Mouse (Mus musculus) kidney, postnatal 0 days (tissue): Measurements from ENCODE around the gene A130010J15Rik. TPM values are rescaled to one million over a fixed set of nuclear protein-coding genes. Genes with fewer than 3 reads are reported as not detected.
A peak's percentile ranks its signal among the peaks of the same experiment; 100 is the strongest.

Experiments
- ATAC-seq: fragments of 200-750 bp; cut with Nextera tagmentation; replicated peaks from 2 replicates; pipeline ENCODE4 v1.8.0; 2017; ENCODE audit warnings: low read depth, moderate number of reproducible peaks, moderate TSS enrichment, moderate library complexity; ENCODE audit not compliant: low FRiP score
- DNase-seq: peaks from one replicate; pipeline ENCODE4 v3.0.0-alpha.2; 2016; ENCODE audit warnings: low spot score
- H3K27ac ChIP-seq: fragments of 300-500 bp; sonication (generic); 2 replicates; pipeline ENCODE4 v1.5.1; 2014; ENCODE audit warnings: mild to moderate bottlenecking
- H3K27me3 ChIP-seq: fragments of 300-500 bp; sonication (generic); 2 replicates; pipeline ENCODE4 v1.6.1; 2014; ENCODE audit warnings: low read length, mixed read lengths; ENCODE audit not compliant: insufficient read depth
- H3K36me3 ChIP-seq: fragments of 300-500 bp; sonication (generic); 2 replicates; pipeline ENCODE4 v1.6.1; 2014; ENCODE audit warnings: low read length, mixed read lengths; ENCODE audit not compliant: insufficient read depth
- H3K4me1 ChIP-seq: fragments of 300-500 bp; sonication (generic); replicated peaks from 2 replicates; pipeline ENCODE4 v1.6.1; 2014; ENCODE audit warnings: antibody characterized with exemption, low read length, mixed read lengths; ENCODE audit not compliant: insufficient read depth
- H3K4me2 ChIP-seq: fragments of 300-500 bp; sonication (generic); 2 replicates; pipeline ENCODE4 v1.6.1; 2014; ENCODE audit warnings: mild to moderate bottlenecking, low read length, moderate library complexity, mixed read lengths
- H3K4me3 ChIP-seq: fragments of 300-500 bp; sonication (generic); replicated peaks from 2 replicates; pipeline ENCODE4 v1.5.1; 2014; ENCODE audit warnings: low read depth, low read length
- H3K9ac ChIP-seq: fragments of 300-500 bp; sonication (generic); 2 replicates; pipeline ENCODE4 v1.6.1; 2014; ENCODE audit warnings: low read depth, low read length
- H3K9me3 ChIP-seq: fragments of 300-500 bp; sonication (generic); replicated peaks from 2 replicates; pipeline ENCODE4 v1.6.1; 2016; ENCODE audit warnings: low read length, inconsistent platforms, mixed read lengths
- CTCF ChIP-seq: IDR thresholded peaks from 2 replicates; pipeline ENCODE4 v1.5.1; 2016; ENCODE audit warnings: antibody characterized with exemption, low read depth, mild to moderate bottlenecking, moderate library complexity
- WGBS: fragments of 180-500 bp; shearing (Covaris S2); extraction: QIAGEN DNeasy Blood & Tissue Kit; methylation state at CpG from one replicate; pipeline ENCODE4 v1.1.7; 2014; 5-methylcytosine and 5-hydroxymethylcytosine counted together
- polyA plus RNA-seq: library from polyadenylated mRNA; unstranded; fragments of >200 nt; fragmentation: Nextera tagmentation; extraction: Ambion mirVana; gene quantifications from 2 replicates; pipeline ENCODE4 v1.2.1, GENCODE M21; 2015

The A130010J15Rik gene
- polyA plus RNA-seq, 1 experiment from 2014 or later: 10.7 TPM

- peak within 1 kb of the TSS; percentile 81 for H3K4me3 ChIP-seq
- peak; percentile 99 for TF ChIP-seq CTCF
- H3K4me1 ChIP-seq: no peaks in the 10 kb centered on the region
- peak within 1 kb of the TSS; percentile 80 for H3K9ac ChIP-seq
- under 1% methylated on average over 61 of the region's 61 CpGs for WGBS
- no peaks in the 10 kb centered on the region for H3K9me3 ChIP-seq
- peak within 1 kb of the TSS; percentile 43; the same call in 1 of the 2 replicates for H3K27ac ChIP-seq
- H3K4me2 ChIP-seq: peak within 1 kb of the TSS; percentile 80
- no peaks in the 10 kb centered on the region for H3K36me3 ChIP-seq
- H3K27me3 ChIP-seq: no peaks in the 10 kb centered on the region
- DNase-seq: peak; percentile 99
- ATAC-seq: peak; percentile 89
Measured at GRCm38 (mm10) chr1:193129786-193130455, 37.9 kb upstream of the A130010J15Rik start, which contains the start of gene Diexf. Diexf (minus strand) TSS chr1:193130272.

GRCm38 (mm10) chr1:193130456-193130825 is 37.4 kb upstream of the A130010J15Rik start:
- DNase-seq (no peak), ATAC-seq (peak; percentile 18; the same call in 1 of the 2 replicates)
- no peak overlapping the region for H3K27ac ChIP-seq
- no peaks in the 10 kb centered on the region for H3K36me3 ChIP-seq
- TF ChIP-seq CTCF: no peak
- peak overlapping the region; percentile 81 for H3K4me3 ChIP-seq
- 31% methylated on average over 11 of the region's 11 CpGs for WGBS
- H3K4me2 ChIP-seq: peak overlapping the region; percentile 59
- H3K9me3 ChIP-seq: no peaks in the 10 kb centered on the region
- H3K4me1 ChIP-seq: no peaks in the 10 kb centered on the region
- 0 out of 2 replicates have a peak overlapping the region, but pooled peaks have one; percentile 25 for H3K9ac ChIP-seq
- H3K27me3 ChIP-seq: no peaks in the 10 kb centered on the region

GRCm38 (mm10) chr1:193130839-193131238 is 37.0 kb upstream of the A130010J15Rik start:
- Histone ChIP-seq H3K4me2 (peak overlapping the region; percentile 59), H3K27ac (no peak overlapping the region), H3K4me3 (peak overlapping the region; percentile 81), H3K27me3 (no peaks in the 10 kb centered on the region), H3K36me3 (no peaks in the 10 kb centered on the region), H3K4me1 (no peaks in the 10 kb centered on the region), H3K9me3 (no peaks in the 10 kb centered on the region), H3K9ac (no peak overlapping the region)
- TF ChIP-seq CTCF: no peak
- 59% methylated on average over 8 of the region's 8 CpGs for WGBS
- no peak for ATAC-seq
- no peak for DNase-seq

GRCm38 (mm10) chr1:193131311-193131948 is 36.4 kb upstream of the A130010J15Rik start:
- TF ChIP-seq CTCF: no peak
- H3K36me3 ChIP-seq: no peaks in the 10 kb centered on the region
- H3K4me3 ChIP-seq: no peak overlapping the region
- DNase-seq (no peak), ATAC-seq (no peak)
- H3K9me3 ChIP-seq: no peaks in the 10 kb centered on the region
- no peak overlapping the region for H3K27ac ChIP-seq
- 36% methylated on average over 6 of the region's 6 CpGs for WGBS
- H3K27me3 ChIP-seq: no peaks in the 10 kb centered on the region
- H3K4me1 ChIP-seq: no peaks in the 10 kb centered on the region
- H3K4me2 ChIP-seq: no peak overlapping the region
- no peak overlapping the region for H3K9ac ChIP-seq

- Histone ChIP-seq H3K36me3 (no peaks in the 10 kb centered on the region), H3K4me2 (no peak overlapping the region), H3K4me1 (no peaks in the 10 kb centered on the region), H3K27me3 (no peaks in the 10 kb centered on the region), H3K27ac (no peak overlapping the region), H3K4me3 (no peak overlapping the region), H3K9ac (no peak overlapping the region), H3K9me3 (no peaks in the 10 kb centered on the region)
- no peak for ATAC-seq
- TF ChIP-seq CTCF: no peak
- no peak for DNase-seq
Measured at GRCm38 (mm10) chr1:193132385-193132784, 35.5 kb upstream of the A130010J15Rik start.

- DNase-seq (no peak), ATAC-seq (no peak)
- no peak overlapping the region for H3K4me3 ChIP-seq
- H3K4me1 ChIP-seq: no peaks in the 10 kb centered on the region
- H3K27me3 ChIP-seq: no peaks in the 10 kb centered on the region
- no peaks in the 10 kb centered on the region for H3K9me3 ChIP-seq
- TF ChIP-seq CTCF: peak; percentile 40; the same call in 1 of the 2 replicates
- WGBS: 87% methylated on average over 1 of the region's 1 CpGs
- no peaks in the 10 kb centered on the region for H3K36me3 ChIP-seq
- no peak overlapping the region for H3K9ac ChIP-seq
- H3K4me2 ChIP-seq: no peak overlapping the region
- H3K27ac ChIP-seq: no peak overlapping the region
Measured at GRCm38 (mm10) chr1:193133726-193134125, 34.1 kb upstream of the A130010J15Rik start.
